Mouse (Mus musculus) layer of hippocampus, adult 6 months (tissue): ENCODE data around the gene Esd. TPM values are rescaled to one million over a fixed set of nuclear protein-coding genes. Genes with fewer than 3 reads are reported as not detected.

ENCODE experiments used
- long read RNA-seq, 2 experiments: library from polyadenylated mRNA; unstranded; transcript quantifications; one replicate each; pipeline ENCODE4 v2.0.0; 2019 to 2020
- polyA plus RNA-seq: library from polyadenylated mRNA; unstranded; fragments of <200 nt; fragmentation: Nextera tagmentation; gene quantifications from 2 replicates; pipeline ENCODE4 v1.2.3, GENCODE M21; 2021

Gene Esd
- polyA plus RNA-seq, result 226 and 234 TPM in 2 replicates
- long read RNA-seq, experiment 1, transcript Esd-201 (9 exons, 1,988 nt), result major isoform, 175 of 209 reads
- long read RNA-seq, experiment 1, transcript Esd-207 (9 exons, 1,117 nt), result minor isoform, 6 of 209 reads
- long read RNA-seq, experiment 1, partial matches to known transcripts, result 16 of 209 reads
- long read RNA-seq, experiment 1, other reads (novel, unspliced or antisense), result 10 of 209 reads
- long read RNA-seq, experiment 2, transcript Esd-201 (9 exons, 1,988 nt), result major isoform, 131 of 155 reads
- long read RNA-seq, experiment 2, transcript Esd-207 (9 exons, 1,117 nt), result minor isoform, 7 of 155 reads
- long read RNA-seq, experiment 2, partial matches to known transcripts, result 7 of 155 reads
- long read RNA-seq, experiment 2, other reads (novel, unspliced or antisense), result 10 of 155 reads

GRCm38 (mm10) chr14:74732079-74732783 is at the start of gene Esd:
Gene Esd, plus strand, starts transcription at chr14:74732297.

Other genes with a start within 250 kb of the Esd start
- gene Htr2a, start 91.5 kb upstream of the Esd start, polyA plus RNA-seq, result 1.9 and 2.0 TPM in 2 replicates
- 5.6 and 9.4 TPM in 2 replicates for gene Lrch1, start 215.6 kb downstream of the Esd start, polyA plus RNA-seq